ENCODE assay signal across 10 mouse cellular contexts in the genomic region with DNA sequence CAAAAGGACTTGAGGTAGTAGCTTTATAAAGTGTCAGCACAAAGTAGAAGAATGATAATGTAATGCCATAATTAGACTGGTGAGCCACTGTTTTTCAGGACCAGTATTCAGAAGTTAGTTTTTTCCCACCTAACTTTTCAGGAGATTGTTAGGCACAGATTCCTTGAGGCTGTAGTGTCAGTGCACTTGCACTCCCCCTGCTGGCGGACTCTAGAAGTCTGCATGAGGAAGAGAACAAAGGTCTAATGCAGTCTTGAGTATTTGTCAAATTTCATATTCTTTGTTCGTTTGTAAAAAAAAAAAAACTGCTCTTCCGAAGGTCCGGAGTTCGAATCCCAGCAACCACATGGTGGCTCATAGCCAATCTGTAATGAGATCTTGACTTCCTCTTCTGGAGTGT. TPM values are rescaled to one million over a fixed set of nuclear protein-coding genes. Genes with fewer than 3 reads are reported as not detected.
DNase-seq lines count a peak whose midpoint lies in the region; ATAC-seq and TF ChIP-seq lines count a peak whose summit lies in the region.
"Had no signal": no experiment of that assay in that cellular context is flagged by ENCODE, and none has a peak within 500 bp of the region (broad histone marks: within the 10 kb centered on the region; RNA-seq: fewer than 3 reads in every experiment).

No protein-coding gene starts in this region.

- no peak overlapping the region for H3K9ac ChIP-seq in intestine, embryonic 14.5 days (ENCODE audit: low read length)
- H3K9ac ChIP-seq in intestine, embryonic 15.5 days, result no peak overlapping the region
- H3K9ac ChIP-seq in limb, embryonic 11.5 days (ENCODE audit: low read length), result no peak overlapping the region
- H3K9ac ChIP-seq: neural tube, embryonic 12.5 days had no signal

- TF ChIP-seq CTCF in cortical plate, adult 2 months (IDR thresholded peaks at IDR 0.05; ENCODE audit: extremely low read depth, insufficient read depth, low read length), result peak; percentile 76

- intact Hi-C loops in heart, postnatal 36 days (cut with DNase I), result loop anchor here (1.0 kb wide), 1 partner anchor 49 kb away; no protein-coding TSS in a partner anchor

- peaks cover 46% of the 10 kb centered on the region for H3K4me1 ChIP-seq in intestine, embryonic 14.5 days (replicated peaks; ENCODE audit: control insufficient read depth, insufficient read depth, low read length)
- peaks cover 38% of the 10 kb centered on the region for H3K4me1 ChIP-seq in intestine, embryonic 15.5 days (replicated peaks)
- H3K4me1 ChIP-seq in cortical plate, adult 2 months (ENCODE audit: control insufficient read depth, insufficient read depth, low read length), result peaks cover 9% of the 10 kb centered on the region
- peaks cover 5% of the 10 kb centered on the region for H3K4me1 ChIP-seq in limb, embryonic 11.5 days (ENCODE audit: control insufficient read depth, insufficient read depth, low read length)

- H3K27me3 ChIP-seq in intestine, embryonic 14.5 days (replicated peaks; ENCODE audit: control insufficient read depth, insufficient read depth, low read length), result no peaks in the 10 kb centered on the region
- no peaks in the 10 kb centered on the region for H3K27me3 ChIP-seq in intestine, embryonic 15.5 days (replicated peaks)
- no peaks in the 10 kb centered on the region for H3K27me3 ChIP-seq in limb, embryonic 11.5 days (ENCODE audit: control insufficient read depth, insufficient read depth, low read length)
- H3K27me3 ChIP-seq: neural tube, embryonic 12.5 days had no signal

- no peak overlapping the region for H3K27ac ChIP-seq in intestine, embryonic 14.5 days (ENCODE audit: low read depth)
- no peak overlapping the region for H3K27ac ChIP-seq in intestine, embryonic 15.5 days
- no peak overlapping the region for H3K27ac ChIP-seq in cortical plate, adult 2 months (ENCODE audit: insufficient read depth, low read length)
- H3K27ac ChIP-seq in limb, embryonic 11.5 days (replicated peaks; ENCODE audit: low read depth, low read length), result no peak overlapping the region
- H3K27ac ChIP-seq: neural tube, embryonic 12.5 days had no signal

- H3K9me3 ChIP-seq in intestine, embryonic 14.5 days (ENCODE audit: control insufficient read depth, low read length), result no peaks in the 10 kb centered on the region
- H3K9me3 ChIP-seq in intestine, embryonic 15.5 days, result no peaks in the 10 kb centered on the region
- no peaks in the 10 kb centered on the region for H3K9me3 ChIP-seq in limb, embryonic 11.5 days (ENCODE audit: control insufficient read depth, low read length)
- H3K9me3 ChIP-seq: neural tube, embryonic 12.5 days had no signal

- TF ChIP-seq POLR2A in cortical plate, adult 2 months (IDR thresholded peaks at IDR 0.05; ENCODE audit: extremely low read depth, insufficient read depth, low read length), result no peak

- H3K4me3 ChIP-seq in intestine, embryonic 14.5 days (ENCODE audit: low read depth, low read length), result no peak overlapping the region
- no peak overlapping the region for H3K4me3 ChIP-seq in intestine, embryonic 15.5 days (replicated peaks)
- no peak overlapping the region for H3K4me3 ChIP-seq in cortical plate, adult 2 months (ENCODE audit: insufficient read depth, low read length)
- no peak overlapping the region for H3K4me3 ChIP-seq in limb, embryonic 11.5 days (ENCODE audit: low read depth, low read length)
- H3K4me3 ChIP-seq: erythroblast, embryonic 14.5 days; neural tube, embryonic 12.5 days had no signal

- no peaks in the 10 kb centered on the region for H3K36me3 ChIP-seq in intestine, embryonic 14.5 days (ENCODE audit: control insufficient read depth, insufficient read depth, low read length)
- H3K36me3 ChIP-seq in intestine, embryonic 15.5 days, result no peaks in the 10 kb centered on the region
- no peaks in the 10 kb centered on the region for H3K36me3 ChIP-seq in limb, embryonic 11.5 days (ENCODE audit: control insufficient read depth, insufficient read depth, low read length)
- H3K36me3 ChIP-seq: neural tube, embryonic 12.5 days had no signal

- ATAC-seq in intestine, embryonic 14.5 days (replicated peaks; ENCODE audit: low FRiP score, low TSS enrichment, low read depth), result no peak
- no peak for ATAC-seq in intestine, embryonic 15.5 days
- ATAC-seq in limb, embryonic 11.5 days (ENCODE audit: insufficient number of reproducible peaks, low FRiP score, low TSS enrichment, low read depth), result no peak

- peak; percentile 85 for DNase-seq in intestine, embryonic 14.5 days (ENCODE audit: low spot score)
- DNase-seq in T-cell, adult 2 months (ENCODE audit: low spot score), result peak; percentile 42
- peak; percentile 77 to 85 for DNase-seq in heart, postnatal 36 days
- DNase-seq in limb, embryonic 11.5 days (ENCODE audit: low spot score), result peak; percentile 85
- DNase-seq in retina, embryonic 14.5 days (ENCODE audit: low spot score), result peak; percentile 85
- DNase-seq in thymus, postnatal 4 days, result peak; percentile 87

- WGBS in intestine, embryonic 14.5 days, result 66% methylated on average over 5 of the region's 5 CpGs
- WGBS in intestine, embryonic 15.5 days, result 64% methylated on average over 5 of the region's 5 CpGs
- WGBS in limb, embryonic 11.5 days, result 64% methylated on average over 5 of the region's 5 CpGs

- H3K4me2 ChIP-seq in intestine, embryonic 14.5 days (ENCODE audit: low read length), result no peak overlapping the region
- H3K4me2 ChIP-seq in intestine, embryonic 15.5 days (replicated peaks), result no peak overlapping the region
- H3K4me2 ChIP-seq in limb, embryonic 11.5 days (ENCODE audit: low read depth, severe bottlenecking), result no peak overlapping the region
- H3K4me2 ChIP-seq: neural tube, embryonic 12.5 days had no signal

RNA-seq across cellular contexts. Expression of gene Zfand3, which starts 20.1 kb away (rescaled TPM):
- polyA plus RNA-seq in intestine, embryonic 14.5 days (2014; fragmentation: Nextera tagmentation; extraction: Ambion mirVana), result 40.9 and 42.6 TPM in 2 replicates
- 43.0 and 47.5 TPM in 2 replicates for polyA plus RNA-seq in intestine, embryonic 15.5 days (2015; fragmentation: Nextera tagmentation; extraction: Ambion mirVana)
- polyA plus RNA-seq in cortical plate, adult 2 months (2012; rRNA removed), result 96.8 and 102 TPM in 2 replicates
- 100 to 1,000 TPM; 134 to 142 TPM for total RNA-seq in heart, postnatal 36 days (2021)
- polyA plus RNA-seq in limb, embryonic 11.5 days (2014; fragmentation: Nextera tagmentation; extraction: Ambion mirVana), result 53.6 and 55.1 TPM in 2 replicates

RNA-seq across cellular contexts. Expression of gene Mdga1, which starts 54.8 kb away (rescaled TPM):
- 1.5 and 1.7 TPM in 2 replicates for polyA plus RNA-seq in intestine, embryonic 14.5 days (2014; fragmentation: Nextera tagmentation; extraction: Ambion mirVana)
- polyA plus RNA-seq in intestine, embryonic 15.5 days (2015; fragmentation: Nextera tagmentation; extraction: Ambion mirVana), result 1.5 and 2.1 TPM in 2 replicates
- 9.1 and 10.9 TPM in 2 replicates for polyA plus RNA-seq in cortical plate, adult 2 months (2012; rRNA removed)
- total RNA-seq in heart, postnatal 36 days (2021), result 10 to 100 TPM; 15.0 to 18.3 TPM
- 1.9 and 2.9 TPM in 2 replicates for polyA plus RNA-seq in limb, embryonic 11.5 days (2014; fragmentation: Nextera tagmentation; extraction: Ambion mirVana)
